Mouse (Mus musculus): ENCODE measurements around the gene Ren1.
"Not testable (repeated sequence)": the region's sequence is repeated elsewhere in the genome, so short reads cannot be mapped to it uniquely, and the experiment has no call there.

The Ren1 gene

GRCm38 (mm10) chr1:133350210-133350609, at the start of gene Ren1:
Gene Ren1 (plus strand): TSS chr1:133350510.
- DNase-seq (ENCODE audit: low spot score): no peak

DNA sequence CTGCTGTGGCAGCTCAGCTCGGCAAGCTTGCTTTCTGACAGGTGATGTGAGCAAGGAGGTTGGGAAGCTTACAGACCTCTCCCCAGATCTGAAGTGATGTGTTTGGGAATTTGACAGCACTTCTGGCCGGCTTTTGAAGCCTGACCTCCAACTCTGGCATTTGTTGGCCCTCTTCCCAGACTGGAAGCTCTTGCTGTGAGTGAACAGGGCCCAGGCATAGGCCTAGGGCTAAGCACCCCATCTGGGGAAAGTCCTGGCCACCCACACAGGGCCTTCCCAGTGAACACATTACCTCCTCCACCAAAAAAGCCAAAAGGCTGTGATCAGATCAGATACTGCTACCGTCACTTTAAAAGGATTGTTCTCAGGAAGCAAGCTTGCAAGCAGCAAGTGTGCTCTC, 47.8 kb upstream of the Ren1 start:
- peak; percentile 62 for DNase-seq (ENCODE audit: low spot score)

DNA sequence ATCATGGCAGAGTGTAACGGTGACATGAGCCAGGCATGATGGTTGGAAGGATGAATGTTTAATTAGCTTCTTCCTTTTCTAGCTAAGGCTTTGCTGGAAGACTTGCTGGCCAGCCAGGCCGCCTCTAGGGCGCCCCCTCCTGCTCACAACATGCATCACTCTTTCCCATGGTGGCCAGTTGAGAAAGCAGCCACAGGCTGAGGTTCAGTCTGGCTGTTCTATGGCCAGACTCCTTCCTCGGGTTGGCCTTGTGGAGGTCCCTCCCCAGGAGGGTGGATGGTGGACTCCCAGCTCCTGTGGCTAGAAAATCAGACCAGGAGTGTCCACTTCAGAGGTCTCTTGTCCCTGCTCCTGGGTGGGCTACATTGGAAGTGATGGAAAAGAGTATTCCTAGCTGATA, 43.5 kb upstream of the Ren1 start:
- peak; percentile 44 for DNase-seq (ENCODE audit: low spot score)

DNA sequence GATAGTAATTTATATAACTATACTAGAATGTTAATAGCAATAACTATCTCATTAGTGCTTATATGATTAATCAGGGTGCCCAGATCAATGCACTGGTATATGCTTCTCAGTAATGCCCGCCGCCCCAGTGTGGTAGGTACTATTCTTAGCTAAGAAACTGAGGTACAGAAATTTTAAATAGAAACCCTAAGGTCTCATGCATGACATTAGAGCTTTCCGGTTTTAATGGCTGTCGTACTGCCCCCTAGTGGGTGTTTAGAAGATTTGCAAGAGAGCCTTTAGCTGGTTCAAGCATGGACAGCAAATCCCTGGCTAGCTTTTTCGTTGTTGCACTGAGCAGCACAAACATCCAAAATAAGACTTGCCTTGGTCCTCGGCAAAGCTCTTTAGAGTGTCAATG, 43.0 kb upstream of the Ren1 start:
- no peak for DNase-seq (ENCODE audit: low spot score)

DNA sequence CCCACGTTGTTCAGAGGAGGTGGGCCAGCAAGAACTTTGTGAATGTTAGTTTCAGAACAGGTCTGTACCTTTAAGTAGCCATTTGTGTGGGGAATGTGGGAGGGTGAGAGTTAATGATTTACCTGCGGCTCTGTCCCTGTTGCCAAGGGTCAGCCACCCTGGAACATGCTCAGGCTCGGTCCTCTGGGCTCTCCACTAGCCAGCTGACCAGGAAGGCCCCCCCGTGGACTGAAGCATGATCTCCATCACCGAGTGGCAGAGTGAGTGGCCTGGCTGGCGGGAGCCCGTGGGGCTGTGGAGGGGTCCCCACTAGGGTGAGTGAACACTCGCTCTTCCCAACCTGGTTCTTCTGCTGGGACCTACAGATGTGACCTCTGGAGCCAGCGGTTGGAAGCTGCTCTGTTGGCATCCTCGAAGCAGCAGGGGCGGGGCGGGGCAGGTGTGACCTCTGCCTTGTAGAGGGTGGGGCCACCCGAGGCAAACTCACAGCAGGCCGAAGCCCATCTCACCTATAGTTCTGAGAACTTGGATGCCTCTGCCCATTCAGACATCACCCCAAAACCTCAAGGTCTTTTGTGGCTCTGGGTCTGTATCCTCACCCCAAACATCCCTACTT, 40.5 kb upstream of the Ren1 start, which contains the start of gene Golt1a:
TSS of gene Golt1a (plus strand) at position 149 of the 616 bp plus-strand sequence.
- DNase-seq (ENCODE audit: low spot score): no peak

- no peak for DNase-seq (ENCODE audit: low spot score)
Measured at GRCm38 (mm10) chr1:133311240-133311639, 39.1 kb upstream of the Ren1 start.

DNA sequence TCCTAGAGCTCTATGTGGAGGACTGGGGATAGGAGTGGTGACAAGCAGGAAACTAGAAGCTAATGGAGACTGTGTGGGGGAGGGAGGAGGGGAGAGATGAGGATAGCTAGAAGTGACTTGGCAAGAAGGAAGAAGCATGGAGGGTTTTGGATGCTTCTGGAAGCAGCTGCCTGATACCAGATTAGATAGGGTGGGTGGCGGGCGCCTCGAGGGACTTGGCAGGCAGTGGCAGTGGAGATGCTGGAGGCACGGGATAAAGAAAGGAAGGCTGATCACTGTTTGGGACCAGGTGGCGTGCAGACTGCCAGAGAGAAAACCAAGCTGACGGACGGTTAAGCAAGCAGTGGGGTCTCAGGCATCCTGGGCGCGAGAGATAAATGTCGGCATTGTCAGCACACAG, 38.4 kb upstream of the Ren1 start:
- no peak for DNase-seq (ENCODE audit: low spot score)

GRCm38 (mm10) chr1:133314364-133314763, 35.9 kb upstream of the Ren1 start:
- DNase-seq (ENCODE audit: low spot score): no peak

GRCm38 (mm10) chr1:133315775-133316174, 34.5 kb upstream of the Ren1 start:
- DNase-seq (ENCODE audit: low spot score): no peak

- DNase-seq (ENCODE audit: low spot score): no peak
Measured at GRCm38 (mm10) chr1:133316577-133316976, 33.7 kb upstream of the Ren1 start.

DNA sequence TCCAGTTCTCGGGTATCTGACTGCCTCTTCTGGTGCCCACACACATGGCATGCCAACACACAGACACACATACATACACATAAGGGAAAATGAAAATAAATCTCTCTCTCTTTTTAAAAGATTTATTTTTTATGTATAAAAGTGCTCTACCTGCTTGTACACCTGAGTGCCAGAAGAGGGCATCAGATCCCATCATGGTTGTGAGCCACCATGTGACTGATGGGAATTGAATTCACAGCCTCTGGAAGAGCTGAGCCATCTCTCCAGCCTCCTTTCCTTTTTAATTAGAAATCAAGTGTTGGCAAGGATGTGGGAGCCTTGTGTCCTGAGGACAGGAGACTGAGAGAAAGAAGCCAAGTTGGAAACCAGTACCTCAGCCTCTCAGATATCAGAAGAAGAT, 33.2 kb upstream of the Ren1 start:
- DNase-seq (ENCODE audit: low spot score): no peak

DNA sequence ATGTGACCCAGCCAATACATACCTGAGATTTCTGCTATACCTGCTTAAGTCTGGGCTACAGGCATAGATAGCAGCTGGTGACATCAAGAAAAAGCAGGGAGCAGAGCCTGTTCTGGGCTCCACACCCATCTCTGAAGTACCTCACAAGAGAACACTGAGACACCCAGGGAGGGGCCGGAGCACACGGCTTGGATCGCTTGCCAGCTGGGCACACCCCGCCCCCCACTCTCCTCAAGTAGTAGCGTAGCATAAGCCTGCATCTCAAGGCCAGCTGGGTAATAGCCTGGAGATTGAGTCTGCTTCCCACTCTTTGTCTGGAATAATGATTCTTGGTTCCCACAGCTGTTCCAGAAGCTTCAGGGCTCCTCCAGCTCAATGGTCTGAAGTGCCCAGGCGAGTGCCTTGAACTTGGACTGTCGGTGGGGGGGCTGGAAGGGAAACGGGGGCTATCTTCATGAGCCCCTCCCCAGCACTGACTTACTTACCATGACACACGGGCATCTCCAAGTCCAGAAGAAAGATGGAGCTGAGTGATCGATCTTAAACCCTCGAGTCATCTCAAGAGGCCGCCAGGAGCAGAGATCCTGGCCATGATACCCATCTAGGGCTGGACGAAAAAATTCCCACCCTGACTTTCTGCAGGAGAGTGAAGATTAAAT, 28.9 kb upstream of the Ren1 start, which contains the start of gene Kiss1:
TSS of gene Kiss1 (plus strand) at position 609 of the 659 bp plus-strand sequence.
- DNase-seq (ENCODE audit: low spot score): no peak

DNA sequence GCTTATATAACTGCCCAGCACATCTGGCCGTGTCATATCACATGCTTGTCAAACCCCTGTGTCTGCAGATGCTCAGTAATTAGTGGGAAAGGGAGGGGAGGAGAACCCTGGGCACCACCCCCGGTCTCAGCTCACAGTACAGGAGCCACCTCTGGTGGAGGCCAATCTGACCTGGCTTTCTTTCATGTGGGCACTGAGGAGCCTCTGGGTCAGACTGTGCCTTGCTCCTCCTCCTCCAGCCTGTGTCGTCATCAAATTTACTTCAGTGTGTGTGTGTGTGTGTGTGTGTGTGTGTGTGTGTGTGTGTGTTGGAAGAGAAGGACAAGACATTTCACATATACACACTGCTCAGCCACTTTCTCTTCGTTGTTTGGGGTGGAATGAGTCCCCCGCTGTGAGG, 27.0 kb upstream of the Ren1 start:
- peak; percentile 48 for DNase-seq (ENCODE audit: low spot score)

GRCm38 (mm10) chr1:133325951-133326350, 24.4 kb upstream of the Ren1 start:
- DNase-seq (ENCODE audit: low spot score): no peak

GRCm38 (mm10) chr1:133327094-133327493, 23.2 kb upstream of the Ren1 start:
- no peak for DNase-seq (ENCODE audit: low spot score)

- DNase-seq (ENCODE audit: low spot score): no peak
Measured at GRCm38 (mm10) chr1:133328299-133328795, 22.0 kb upstream of the Ren1 start.

DNA sequence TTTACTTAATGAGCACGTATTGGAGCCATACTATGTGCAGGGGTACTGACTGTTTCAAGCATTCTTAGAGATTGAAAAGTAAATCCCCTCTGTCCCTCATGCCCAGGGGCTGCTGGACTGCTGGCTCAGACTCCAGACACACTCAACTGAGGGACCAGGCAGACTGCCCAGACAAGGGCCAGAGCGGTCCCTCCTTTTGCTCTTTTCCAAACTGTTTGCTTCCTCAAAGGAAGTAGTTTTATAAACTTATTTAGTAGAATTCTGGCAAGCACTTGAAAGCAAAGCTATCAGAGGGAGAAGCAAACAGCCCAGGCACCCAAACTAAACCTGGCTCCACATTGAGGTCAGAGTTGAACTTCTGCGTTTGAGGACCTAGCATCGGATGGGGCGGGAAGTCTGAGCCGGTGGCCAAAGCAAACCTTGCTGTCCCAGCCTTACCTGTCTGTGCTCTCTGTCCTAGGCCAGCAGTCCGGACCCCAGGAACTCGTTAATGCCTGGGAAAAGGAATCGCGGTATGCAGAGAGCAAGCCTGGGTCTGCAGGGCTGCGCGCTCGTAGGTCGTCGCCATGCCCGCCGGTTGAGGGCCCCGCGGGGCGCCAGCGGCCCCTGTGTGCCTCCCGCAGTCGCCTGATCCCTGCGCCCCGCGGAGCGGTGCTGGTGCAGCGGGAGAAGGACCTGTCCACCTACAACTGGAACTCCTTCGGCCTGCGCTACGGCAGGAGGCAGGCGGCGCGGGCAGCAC, 21.2 kb upstream of the Ren1 start:
- no peak for DNase-seq (ENCODE audit: low spot score)

DNA sequence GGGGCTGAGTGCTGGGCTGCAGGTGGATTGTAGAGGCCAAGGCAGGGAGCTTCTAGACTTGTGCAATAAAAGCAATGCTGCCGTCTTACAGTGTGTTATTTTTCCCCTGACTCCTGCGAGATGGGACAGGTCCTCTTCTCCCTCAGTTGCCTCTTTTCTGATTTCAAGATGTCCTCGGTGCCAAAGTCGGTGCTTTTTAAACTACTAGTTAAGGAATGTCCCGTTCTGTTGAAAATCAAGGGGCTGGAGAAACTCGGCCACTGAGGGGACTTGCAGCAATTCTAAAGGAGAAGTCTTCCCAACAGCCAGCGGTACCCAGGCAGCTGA, 20.7 kb upstream of the Ren1 start:
- no peak for DNase-seq (ENCODE audit: low spot score)

- no peak for DNase-seq (ENCODE audit: low spot score)
Measured at GRCm38 (mm10) chr1:133331142-133331541, 19.2 kb upstream of the Ren1 start.

DNA sequence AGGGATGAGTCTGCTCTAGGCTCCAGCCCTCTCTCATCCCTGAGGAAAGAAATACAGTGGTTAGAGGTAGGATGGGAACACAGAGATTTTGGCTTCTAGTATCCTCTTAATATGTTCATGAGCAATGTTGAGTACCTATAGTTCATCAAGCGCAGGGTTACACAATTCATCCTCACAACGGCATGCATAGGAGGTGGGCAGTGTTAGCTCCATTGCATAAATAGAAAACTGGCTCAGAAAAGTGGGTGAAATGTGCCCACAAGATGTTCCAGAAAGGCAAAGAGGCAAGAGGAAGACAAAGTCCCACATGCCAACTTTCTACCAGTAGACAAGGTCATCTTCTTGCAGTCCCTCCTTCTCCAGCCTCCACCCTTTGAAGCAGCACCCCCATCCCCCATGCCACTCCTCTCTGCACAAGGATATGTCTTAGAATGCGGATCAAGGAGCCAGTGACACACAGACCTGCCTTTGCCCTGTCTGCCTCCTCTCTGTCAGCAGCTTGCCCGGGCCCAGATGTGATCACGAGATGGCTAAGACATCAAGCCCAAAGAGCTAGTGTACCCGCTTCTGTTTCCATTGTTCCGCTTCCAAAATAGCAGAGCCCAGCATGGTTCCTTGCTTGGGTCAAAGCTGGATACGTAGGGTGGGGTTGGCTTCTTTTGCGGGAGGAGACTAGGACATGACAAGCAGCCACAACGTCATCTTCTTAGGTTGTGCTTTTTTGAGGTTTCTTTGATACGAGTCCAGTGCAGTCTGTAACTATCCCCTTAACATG, 17.5 kb upstream of the Ren1 start:
- DNase-seq (ENCODE audit: low spot score): no peak

DNA sequence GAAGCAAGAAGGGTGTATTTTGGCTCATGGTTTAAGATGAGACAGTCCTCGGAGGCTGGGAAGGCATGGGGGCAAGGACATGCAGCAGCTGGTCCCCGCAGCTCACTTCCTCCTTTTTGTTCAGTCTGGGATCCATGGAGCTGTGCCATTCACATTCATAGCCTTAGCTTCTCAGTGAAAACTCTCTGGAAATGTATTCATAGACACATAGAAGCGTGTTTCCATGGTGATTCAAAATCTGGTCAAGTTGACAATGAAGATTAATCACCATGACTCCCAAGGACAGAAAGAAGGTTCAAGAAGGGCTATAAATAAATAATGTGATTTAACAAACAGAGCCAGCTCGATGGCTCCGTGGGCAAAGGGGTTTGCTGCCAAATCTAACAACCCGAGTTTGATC, 16.4 kb upstream of the Ren1 start:
- DNase-seq (ENCODE audit: low spot score): no peak

DNA sequence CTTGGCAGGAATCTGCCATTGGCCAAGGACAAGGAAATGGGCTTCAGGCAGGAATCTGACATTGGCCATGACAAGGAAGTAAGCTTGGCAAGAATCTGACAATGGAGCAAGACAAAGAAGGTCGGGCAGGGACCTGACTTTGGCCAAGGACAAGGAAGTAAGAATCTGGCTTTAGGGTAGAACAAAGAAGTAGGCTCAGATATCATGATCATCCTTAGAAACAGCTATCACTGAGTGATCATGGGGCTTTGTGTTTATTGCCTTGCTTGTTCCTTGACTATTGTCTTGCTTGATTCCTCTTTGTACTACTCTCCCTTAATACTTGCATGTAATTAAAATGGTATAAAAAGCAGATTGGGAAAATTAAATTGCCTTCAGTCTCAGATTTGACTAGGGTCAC, 9.9 kb upstream of the Ren1 start:
- not testable (repeated sequence) for DNase-seq (ENCODE audit: low spot score)
